Mouse (Mus musculus): Measurements from ENCODE around the gene Mfrp.

DNA sequence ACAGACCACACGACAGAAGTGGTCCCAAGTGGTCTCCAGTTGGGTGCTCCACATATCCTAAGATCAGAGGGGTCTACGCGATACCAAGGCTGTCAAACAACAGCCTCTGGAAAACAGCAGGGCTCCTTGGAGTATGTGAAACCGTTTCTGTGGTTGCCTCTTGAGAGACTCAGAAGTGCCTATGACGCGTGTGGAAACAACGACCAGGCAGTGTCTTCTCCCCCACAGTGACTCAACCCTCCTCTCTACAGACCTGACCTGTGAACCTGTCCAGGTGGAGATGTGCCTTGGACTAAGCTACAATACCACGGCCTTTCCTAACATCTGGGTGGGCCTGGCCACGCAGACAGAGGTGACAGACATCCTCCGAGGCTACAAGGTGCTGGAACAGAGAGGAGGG lies 4.3 kb downstream of the Mfrp start:
- TF ChIP-seq CTCF (conservative IDR thresholded peaks at IDR 0.05; ENCODE audit: low read length) (no peak), POU5F1 (IDR thresholded peaks at IDR 0.05; ENCODE audit: borderline replicate concordance, low read length) (no peak), NANOG (IDR thresholded peaks at IDR 0.05; ENCODE audit: borderline replicate concordance, low read length) (no peak)
